9 mouse cellular contexts compared by ENCODE assay signal in genomic region chr5:137348482-137349383, GRCm38 (mm10). TPM values are rescaled to one million over a fixed set of nuclear protein-coding genes. Genes with fewer than 3 reads are reported as not detected.
A peak's percentile ranks its signal among the peaks of the same experiment; 100 is the strongest.
DNase-seq lines count a peak whose midpoint lies in the region; ATAC-seq and TF ChIP-seq lines count a peak whose summit lies in the region.
"Had no signal": no experiment of that assay in that cellular context is flagged by ENCODE, and none has a peak within 500 bp of the region (broad histone marks: within the 10 kb centered on the region; RNA-seq: fewer than 3 reads in every experiment).

No protein-coding gene starts in this region.

- peak; percentile 76 for DNase-seq in embryonic facial prominence, embryonic 10.5 days (ENCODE audit: low spot score)
- DNase-seq in kidney, adult 9 months, result peak; percentile 90
- DNase-seq in urinary bladder, postnatal 4 days (ENCODE audit: low spot score in 2 of 2), result no peak
- no peak for DNase-seq in thymus, postnatal 25 days

- TF ChIP-seq EP300 in ES-Bruce4 (IDR thresholded peaks at IDR 0.05; ENCODE audit: insufficient read depth, low read depth, low read length), result no peak

- TF ChIP-seq CTCF in ES-Bruce4 (IDR thresholded peaks at IDR 0.05; ENCODE audit: low read depth, low read length), result no peak

- H3K4me3 ChIP-seq in ES-Bruce4 (ENCODE audit: low read depth, low read length), result peak overlapping the region; percentile 67
- peak overlapping the region; percentile 96 for H3K4me3 ChIP-seq in embryonic facial prominence, embryonic 10.5 days
- peak overlapping the region; percentile 78 for H3K4me3 ChIP-seq in heart, embryonic 11.5 days (ENCODE audit: low read depth, low read length)
- peak overlapping the region; percentile 97 for H3K4me3 ChIP-seq in lung, embryonic 15.5 days
- peak overlapping the region; percentile 93 for H3K4me3 ChIP-seq in stomach, embryonic 16.5 days (replicated peaks; ENCODE audit: low read length)

- WGBS in embryonic facial prominence, embryonic 10.5 days, result under 1% methylated on average over 33 of the region's 33 CpGs
- under 1% methylated on average over 33 of the region's 33 CpGs for WGBS in heart, embryonic 11.5 days (ENCODE audit: insufficient replicate concordance)
- 1% methylated on average over 33 of the region's 33 CpGs for WGBS in lung, embryonic 15.5 days
- 4% methylated on average over 33 of the region's 33 CpGs for WGBS in stomach, embryonic 16.5 days

- H3K36me3 ChIP-seq in ES-Bruce4 (ENCODE audit: control insufficient read depth, insufficient read depth, low read length, poor library complexity, severe bottlenecking), result no peaks in the 10 kb centered on the region
- peaks cover 17% of the 10 kb centered on the region for H3K36me3 ChIP-seq in embryonic facial prominence, embryonic 10.5 days (replicated peaks)
- H3K36me3 ChIP-seq in heart, embryonic 11.5 days (ENCODE audit: control insufficient read depth, insufficient read depth, low read length), result peaks cover 2% of the 10 kb centered on the region; the same call in 1 of the 2 replicates
- peaks cover 4% of the 10 kb centered on the region for H3K36me3 ChIP-seq in lung, embryonic 15.5 days
- H3K36me3 ChIP-seq in stomach, embryonic 16.5 days (ENCODE audit: control insufficient read depth, insufficient read depth, low read length), result no peaks in the 10 kb centered on the region
- H3K36me3 ChIP-seq: G1E had no signal

- H3K4me1 ChIP-seq in ES-Bruce4 (ENCODE audit: control insufficient read depth, insufficient read depth, low read length), result no peaks in the 10 kb centered on the region
- H3K4me1 ChIP-seq in embryonic facial prominence, embryonic 10.5 days, result peaks cover 66% of the 10 kb centered on the region
- H3K4me1 ChIP-seq in heart, embryonic 11.5 days (ENCODE audit: control insufficient read depth, insufficient read depth, low read length), result peaks cover 25% of the 10 kb centered on the region
- H3K4me1 ChIP-seq in lung, embryonic 15.5 days, result peaks cover 71% of the 10 kb centered on the region
- H3K4me1 ChIP-seq in stomach, embryonic 16.5 days (ENCODE audit: control insufficient read depth, insufficient read depth, low read length), result peaks cover 35% of the 10 kb centered on the region

- H3K27me3 ChIP-seq in ES-Bruce4 (ENCODE audit: control insufficient read depth, insufficient read depth, low read length, poor library complexity, severe bottlenecking), result no peaks in the 10 kb centered on the region
- H3K27me3 ChIP-seq in embryonic facial prominence, embryonic 10.5 days (replicated peaks; ENCODE audit: low read depth, poor library complexity, severe bottlenecking), result no peaks in the 10 kb centered on the region
- no peaks in the 10 kb centered on the region for H3K27me3 ChIP-seq in heart, embryonic 11.5 days (ENCODE audit: control insufficient read depth, insufficient read depth, low read length)
- no peaks in the 10 kb centered on the region for H3K27me3 ChIP-seq in lung, embryonic 15.5 days
- no peaks in the 10 kb centered on the region for H3K27me3 ChIP-seq in stomach, embryonic 16.5 days (ENCODE audit: control insufficient read depth, insufficient read depth, low read length)

- peak overlapping the region; percentile 49 for H3K9ac ChIP-seq in ES-Bruce4 (ENCODE audit: low read depth, poor library complexity, severe bottlenecking)
- peak overlapping the region; percentile 88 for H3K9ac ChIP-seq in heart, embryonic 11.5 days (ENCODE audit: low read depth, low read length)
- peak overlapping the region; percentile 36 for H3K9ac ChIP-seq in lung, embryonic 15.5 days
- H3K9ac ChIP-seq in stomach, embryonic 16.5 days (ENCODE audit: low read length), result peak overlapping the region; percentile 96

- H3K9me3 ChIP-seq in ES-Bruce4 (replicated peaks; ENCODE audit: control insufficient read depth, insufficient read depth, low read length, poor library complexity, severe bottlenecking), result no peaks in the 10 kb centered on the region
- no peaks in the 10 kb centered on the region for H3K9me3 ChIP-seq in embryonic facial prominence, embryonic 10.5 days
- no peaks in the 10 kb centered on the region for H3K9me3 ChIP-seq in heart, embryonic 11.5 days (replicated peaks; ENCODE audit: control insufficient read depth, low read length)
- H3K9me3 ChIP-seq in lung, embryonic 15.5 days, result no peaks in the 10 kb centered on the region
- no peaks in the 10 kb centered on the region for H3K9me3 ChIP-seq in stomach, embryonic 16.5 days (replicated peaks; ENCODE audit: control insufficient read depth, low read length)
- H3K9me3 ChIP-seq: G1E had no signal

- TF ChIP-seq POLR2A in ES-Bruce4 (IDR thresholded peaks at IDR 0.05; ENCODE audit: insufficient read depth, low read length), result no peak

- H3K27ac ChIP-seq in ES-Bruce4 (ENCODE audit: insufficient read depth, low read length), result peak overlapping the region; percentile 85
- H3K27ac ChIP-seq in embryonic facial prominence, embryonic 10.5 days (replicated peaks), result peak overlapping the region; percentile 99
- peak overlapping the region; percentile 96 for H3K27ac ChIP-seq in heart, embryonic 11.5 days (ENCODE audit: low read depth, low read length)
- H3K27ac ChIP-seq in lung, embryonic 15.5 days, result peak overlapping the region; percentile 99
- peak overlapping the region; percentile 94 for H3K27ac ChIP-seq in stomach, embryonic 16.5 days (ENCODE audit: low read length)

- peak overlapping the region; percentile 90 for H3K4me2 ChIP-seq in heart, embryonic 11.5 days
- peak overlapping the region; percentile 94 for H3K4me2 ChIP-seq in lung, embryonic 15.5 days
- peak overlapping the region; percentile 89 for H3K4me2 ChIP-seq in stomach, embryonic 16.5 days (ENCODE audit: low read depth, low read length)

- peak; percentile 47; the same call in 1 of the 2 replicates for ATAC-seq in heart, embryonic 11.5 days (replicated peaks; ENCODE audit: insufficient number of reproducible peaks, low FRiP score, low TSS enrichment)
- ATAC-seq in lung, embryonic 15.5 days (ENCODE audit: borderline replicate concordance, extremely low read depth, low FRiP score, low TSS enrichment), result peak; percentile 43
- ATAC-seq in stomach, embryonic 16.5 days (ENCODE audit: insufficient read depth, low FRiP score), result peak; percentile 6; the same call in 1 of the 2 replicates

RNA-seq across cellular contexts. Expression of gene Ephb4, which starts 1.2 kb away (rescaled TPM):
- 17.1 and 20.7 TPM in 2 replicates for polyA plus RNA-seq in ES-Bruce4 (2011; ENCODE audit: insufficient read depth, insufficient read length, low read depth, missing spikeins)
- 53.6 and 56.8 TPM in 2 replicates for polyA plus RNA-seq in embryonic facial prominence, embryonic 10.5 days (2016; fragmentation: Nextera tagmentation; extraction: Ambion mirVana)
- 27.3 and 35.6 TPM in 2 replicates for polyA plus RNA-seq in heart, embryonic 11.5 days (2014; fragmentation: Nextera tagmentation; extraction: Ambion mirVana)
- 57.5 and 58.9 TPM in 2 replicates for polyA plus RNA-seq in lung, embryonic 15.5 days (2015; fragmentation: Nextera tagmentation; extraction: Ambion mirVana)
- polyA plus RNA-seq in stomach, embryonic 16.5 days (2015; fragmentation: Nextera tagmentation; extraction: Ambion mirVana), result 31.3 and 31.6 TPM in 2 replicates

RNA-seq across cellular contexts. Expression of gene Slc12a9, which starts 15.3 kb away (rescaled TPM):
- 7.9 and 8.8 TPM in 2 replicates for polyA plus RNA-seq in ES-Bruce4 (2011; ENCODE audit: insufficient read depth, insufficient read length, low read depth, missing spikeins)
- polyA plus RNA-seq in embryonic facial prominence, embryonic 10.5 days (2016; fragmentation: Nextera tagmentation; extraction: Ambion mirVana), result 12.6 and 13.4 TPM in 2 replicates
- polyA plus RNA-seq in heart, embryonic 11.5 days (2014; fragmentation: Nextera tagmentation; extraction: Ambion mirVana), result 5.1 and 5.6 TPM in 2 replicates
- polyA plus RNA-seq in lung, embryonic 15.5 days (2015; fragmentation: Nextera tagmentation; extraction: Ambion mirVana), result 12.0 and 13.0 TPM in 2 replicates
- polyA plus RNA-seq in stomach, embryonic 16.5 days (2015; fragmentation: Nextera tagmentation; extraction: Ambion mirVana), result 12.6 and 13.7 TPM in 2 replicates

RNA-seq across cellular contexts. Expression of gene Trip6, which starts 34.5 kb away (rescaled TPM):
- 22.2 and 23.2 TPM in 2 replicates for polyA plus RNA-seq in ES-Bruce4 (2011; ENCODE audit: insufficient read depth, insufficient read length, low read depth, missing spikeins)
- polyA plus RNA-seq in embryonic facial prominence, embryonic 10.5 days (2016; fragmentation: Nextera tagmentation; extraction: Ambion mirVana), result 73.1 and 76.2 TPM in 2 replicates
- polyA plus RNA-seq in heart, embryonic 11.5 days (2014; fragmentation: Nextera tagmentation; extraction: Ambion mirVana), result 36.7 and 41.1 TPM in 2 replicates
- polyA plus RNA-seq in lung, embryonic 15.5 days (2015; fragmentation: Nextera tagmentation; extraction: Ambion mirVana), result 95.9 and 96.3 TPM in 2 replicates
- polyA plus RNA-seq in stomach, embryonic 16.5 days (2015; fragmentation: Nextera tagmentation; extraction: Ambion mirVana), result 77.6 and 77.8 TPM in 2 replicates

RNA-seq across cellular contexts. Expression of gene Srrt, which starts 41.3 kb away (rescaled TPM):
- polyA plus RNA-seq in ES-Bruce4 (2011; ENCODE audit: insufficient read depth, insufficient read length, low read depth, missing spikeins), result 121 and 139 TPM in 2 replicates
- 191 and 214 TPM in 2 replicates for polyA plus RNA-seq in embryonic facial prominence, embryonic 10.5 days (2016; fragmentation: Nextera tagmentation; extraction: Ambion mirVana)
- 92.0 and 96.9 TPM in 2 replicates for polyA plus RNA-seq in heart, embryonic 11.5 days (2014; fragmentation: Nextera tagmentation; extraction: Ambion mirVana)
- 145 and 155 TPM in 2 replicates for polyA plus RNA-seq in lung, embryonic 15.5 days (2015; fragmentation: Nextera tagmentation; extraction: Ambion mirVana)
- polyA plus RNA-seq in stomach, embryonic 16.5 days (2015; fragmentation: Nextera tagmentation; extraction: Ambion mirVana), result 113 and 116 TPM in 2 replicates

RNA-seq across cellular contexts. Expression of gene Ufsp1, which starts 54.3 kb away (rescaled TPM):
- polyA plus RNA-seq in ES-Bruce4 (2011; ENCODE audit: insufficient read depth, insufficient read length, low read depth, missing spikeins), result 6.4 and 8.7 TPM in 2 replicates
- 7.8 and 8.3 TPM in 2 replicates for polyA plus RNA-seq in embryonic facial prominence, embryonic 10.5 days (2016; fragmentation: Nextera tagmentation; extraction: Ambion mirVana)
- 9.1 and 10.3 TPM in 2 replicates for polyA plus RNA-seq in heart, embryonic 11.5 days (2014; fragmentation: Nextera tagmentation; extraction: Ambion mirVana)
- polyA plus RNA-seq in lung, embryonic 15.5 days (2015; fragmentation: Nextera tagmentation; extraction: Ambion mirVana), result 5.3 and 5.8 TPM in 2 replicates
- polyA plus RNA-seq in stomach, embryonic 16.5 days (2015; fragmentation: Nextera tagmentation; extraction: Ambion mirVana), result 7.3 and 8.6 TPM in 2 replicates

Comparison
In these comparisons a context has a peak if more than half of its experiments do, and no peak if none do; other contexts are left out.
1. H3K9ac ChIP-seq: peak in every context shown above with its lines; median percentile 96 in stomach, embryonic 16.5 days; 88 in heart, embryonic 11.5 days; 49 in ES-Bruce4; 36 in lung, embryonic 15.5 days.
2. DNase-seq: peak in embryonic facial prominence, embryonic 10.5 days (single experiment) and kidney, adult 9 months (single experiment); none in urinary bladder, postnatal 4 days (0 of 2) and thymus, postnatal 25 days (single experiment).
3. Peak in every context shown above with its lines, with median percentiles within 50 percentile points of each other: H3K27ac ChIP-seq, H3K4me3 ChIP-seq, ATAC-seq and H3K4me2 ChIP-seq.